Mouse (Mus musculus) C2C12 (cell line): ENCODE measurements around the gene Orc1.

ENCODE experiments used
- CEBPB ChIP-seq: IDR thresholded peaks from one replicate; pipeline ENCODE4 v1.6.1; 2011; ENCODE audit warnings: low read depth, mild to moderate bottlenecking, control low read depth, moderate library complexity
- CTCF ChIP-seq: IDR thresholded peaks from one replicate; pipeline ENCODE4 v1.5.1; 2011; ENCODE audit not compliant: control insufficient read depth, insufficient read depth, insufficient read length
- FOSL1 ChIP-seq: IDR thresholded peaks from one replicate; pipeline ENCODE4 v1.8.0; 2011; ENCODE audit warnings: mild to moderate bottlenecking, low read length; ENCODE audit not compliant: poor library complexity, insufficient read depth, severe bottlenecking
- MAX ChIP-seq: IDR thresholded peaks from one replicate; pipeline ENCODE4 v1.6.1; 2011; ENCODE audit warnings: mild to moderate bottlenecking, control low read depth
- MYOD1 ChIP-seq: IDR thresholded peaks from one replicate; pipeline ENCODE4 v1.6.1; 2011; ENCODE audit warnings: low read depth; ENCODE audit not compliant: control insufficient read depth, insufficient read length
- MYOG ChIP-seq: IDR thresholded peaks from one replicate; pipeline ENCODE4 v1.6.1; 2011; ENCODE audit not compliant: control insufficient read depth, insufficient read length; ENCODE audit errors: extremely low read depth
- USF1 ChIP-seq: IDR thresholded peaks from one replicate; pipeline ENCODE4 v1.6.1; 2011; ENCODE audit warnings: low read depth, mild to moderate bottlenecking, control low read depth, moderate library complexity

DNA sequence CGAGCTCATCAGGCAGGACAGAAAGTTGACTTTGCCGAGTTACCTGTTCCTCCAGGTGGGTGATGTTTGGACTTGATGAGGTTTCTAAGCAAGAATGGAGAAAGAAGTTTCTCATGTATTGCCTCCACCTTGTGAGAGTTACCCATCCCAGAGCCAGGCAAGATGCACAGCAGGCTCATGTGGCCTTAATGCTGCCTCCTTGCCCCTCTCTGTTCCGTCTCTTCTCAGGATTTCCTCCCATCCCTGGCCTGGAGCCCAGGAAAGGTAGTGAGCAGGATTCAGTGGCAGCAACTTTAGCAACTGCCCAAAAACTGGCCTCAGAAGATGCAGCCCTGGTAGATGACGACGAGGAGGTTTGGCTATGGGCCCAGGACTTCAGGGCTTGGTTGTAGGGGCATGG is 47.8 kb downstream of the Orc1 start:
- TF ChIP-seq CTCF (no peak), USF1 (no peak), MYOG (no peak), MAX (no peak), MYOD1 (no peak), CEBPB (no peak), FOSL1 (no peak)
